Mouse (Mus musculus) adrenal gland, postnatal 0 days (tissue): ENCODE results near the gene Eppin. TPM values are rescaled to one million over a fixed set of nuclear protein-coding genes. Genes with fewer than 3 reads are reported as not detected.

ENCODE experiments used
- polyA plus RNA-seq: library from polyadenylated mRNA; unstranded; fragments of >200 nt; fragmentation: Nextera tagmentation; extraction: Ambion mirVana; gene quantifications from 2 replicates; pipeline ENCODE4 v1.2.1, GENCODE M21; 2015

Gene Eppin
- 0.18 TPM in 1 of 2 replicates, not detected in the other for polyA plus RNA-seq

GRCm38 (mm10) chr2:164593494-164593893 lies at the start of gene Eppin:
Gene Eppin (minus strand): TSS chr2:164593594.

GRCm38 (mm10) chr2:164638696-164639095 lies 45.3 kb upstream of the Eppin start, which contains the start of gene Wfdc16:
Gene Wfdc16 (minus strand): TSS chr2:164638796.

GRCm38 (mm10) chr2:164613471-164613870 lies 20.1 kb upstream of the Eppin start, which contains the start of the genes Wfdc6b and Wfdc8:
Gene Wfdc6b (plus strand): TSS chr2:164613522.
Gene Wfdc8 (minus strand): TSS chr2:164613626.

DNA sequence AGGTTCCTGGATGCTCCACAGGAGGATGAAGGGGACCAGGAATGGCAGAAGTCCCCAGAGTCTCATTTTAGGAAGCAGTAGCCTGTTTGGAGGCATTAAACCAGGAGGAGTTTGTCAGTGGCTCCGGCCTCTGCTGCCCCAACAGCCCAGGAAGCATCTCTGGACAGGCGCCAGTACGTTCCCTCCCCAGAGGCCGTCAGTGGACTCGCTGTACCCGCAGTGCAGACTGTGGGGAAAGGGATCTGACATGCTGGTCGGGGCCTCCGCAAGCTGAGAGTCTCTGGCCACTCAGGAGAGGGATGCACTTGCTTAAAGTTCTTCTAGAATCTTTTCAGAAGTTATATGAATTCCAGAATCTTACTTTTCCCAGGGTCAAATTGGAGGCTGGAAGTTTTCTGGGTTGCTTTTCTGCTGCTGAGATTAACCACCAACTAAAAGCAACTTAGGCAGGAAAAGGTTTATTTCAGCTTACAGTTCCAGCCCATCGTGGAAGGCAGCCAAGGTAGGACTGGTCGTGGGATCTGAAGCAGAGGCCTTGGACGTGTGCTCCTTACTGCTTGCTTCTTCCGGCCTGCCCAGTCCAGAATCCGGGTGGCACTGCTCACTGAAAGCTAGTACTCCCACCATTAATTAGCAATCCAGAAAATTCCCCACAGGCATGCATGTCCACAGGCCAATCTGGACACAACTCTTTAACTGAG lies 8.2 kb downstream of the Eppin start, which contains the start of gene Wfdc6a:
Gene Wfdc6a, minus strand, starts transcription at position 423 of the 701 bp plus-strand sequence.

DNA sequence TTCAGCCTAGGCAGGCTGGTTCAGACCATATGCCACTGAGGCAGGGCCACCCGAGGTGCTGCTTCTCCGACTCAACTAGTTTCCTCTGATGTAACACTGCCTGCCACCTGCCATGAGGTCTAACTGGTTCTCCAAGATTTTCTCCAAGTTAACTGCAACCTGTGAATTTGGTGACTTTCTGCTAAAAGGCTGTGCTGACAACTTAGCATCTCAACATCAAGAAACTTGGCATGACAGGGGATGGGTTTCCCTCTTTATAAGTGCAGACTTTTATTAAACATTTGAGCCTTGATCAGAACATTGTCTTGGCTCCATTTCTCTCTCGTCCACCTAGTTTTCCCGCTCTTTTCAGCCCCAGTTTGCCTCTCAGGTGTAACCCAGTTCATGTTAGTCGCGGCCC lies 20.0 kb downstream of the Eppin start, which contains the start of gene Spint3:
Gene Spint3, minus strand, starts transcription at position 101 of the 400 bp plus-strand sequence.

GRCm38 (mm10) chr2:164562391-164563188 lies 30.8 kb downstream of the Eppin start, which contains the start of gene Wfdc2:
Gene Wfdc2 (plus strand): TSS chr2:164562413.

Other genes starting within 250 kb of the Eppin start
- gene Slpi, start 204.5 kb downstream of the Eppin start, polyA plus RNA-seq: 86.2 and 166 TPM in 2 replicates
- 0.21 and 0.22 TPM in 2 replicates for gene Rbpjl, start 190.5 kb downstream of the Eppin start, polyA plus RNA-seq
- 3.6 and 5.5 TPM in 2 replicates for gene Matn4, start 188.4 kb downstream of the Eppin start, polyA plus RNA-seq
- gene Sdc4, start 149.7 kb downstream of the Eppin start, polyA plus RNA-seq: 50.7 and 62.6 TPM in 2 replicates
- 49.8 and 57.1 TPM in 2 replicates for gene Sys1, start 136.6 kb downstream of the Eppin start, polyA plus RNA-seq
- gene Gm20458, start 132.6 kb downstream of the Eppin start, polyA plus RNA-seq: 16.1 and 24.0 TPM in 2 replicates
- not detected in 2 replicates for gene Trp53tg5, start 119.9 kb downstream of the Eppin start, polyA plus RNA-seq
- gene Dbndd2, start 107.5 kb downstream of the Eppin start, polyA plus RNA-seq: 7.4 and 25.1 TPM in 2 replicates
- gene Pigt, start 96.1 kb downstream of the Eppin start, polyA plus RNA-seq: 60.4 and 73.4 TPM in 2 replicates
- 3.7 and 24.5 TPM in 2 replicates for gene Wfdc2, start 31.2 kb downstream of the Eppin start, polyA plus RNA-seq
- not detected in 2 replicates for gene Spint3, start 20.1 kb downstream of the Eppin start, polyA plus RNA-seq
- 2.2 TPM in 2 replicates for gene Wfdc6a, start 8.1 kb downstream of the Eppin start, polyA plus RNA-seq
- gene Wfdc6b, start 19.9 kb upstream of the Eppin start, polyA plus RNA-seq: not detected in 2 replicates
- 0.26 TPM in 1 of 2 replicates, not detected in the other for gene Wfdc8, start 20.0 kb upstream of the Eppin start, polyA plus RNA-seq
- not detected in 2 replicates for gene Wfdc16, start 45.2 kb upstream of the Eppin start, polyA plus RNA-seq
- 0.33 TPM in 1 of 2 replicates, not detected in the other for gene Wfdc10, start 62.5 kb upstream of the Eppin start, polyA plus RNA-seq
- gene Wfdc9, start 63.0 kb upstream of the Eppin start, polyA plus RNA-seq: not detected in 2 replicates
- not detected in 2 replicates for gene Wfdc11, start 80.5 kb upstream of the Eppin start, polyA plus RNA-seq
- 0.21 and 0.61 TPM in 2 replicates for gene Wfdc13, start 91.5 kb upstream of the Eppin start, polyA plus RNA-seq
- gene Spint4, start 104.9 kb upstream of the Eppin start, polyA plus RNA-seq: not detected in 2 replicates
- gene Spint5, start 121.7 kb upstream of the Eppin start, polyA plus RNA-seq: not detected in 2 replicates
- 0.30 and 0.70 TPM in 2 replicates for gene Wfdc3, start 152.3 kb upstream of the Eppin start, polyA plus RNA-seq
- gene Dnttip1, start 152.4 kb upstream of the Eppin start, polyA plus RNA-seq: 52.3 and 62.8 TPM in 2 replicates
- 79.0 and 81.0 TPM in 2 replicates for gene Ube2c, start 176.3 kb upstream of the Eppin start, polyA plus RNA-seq
- 19.4 and 89.9 TPM in 2 replicates for gene Tnnc2, start 186.4 kb upstream of the Eppin start, polyA plus RNA-seq
- 34.8 and 51.2 TPM in 2 replicates for gene Snx21, start 192.2 kb upstream of the Eppin start, polyA plus RNA-seq
- gene Acot8, start 211.3 kb upstream of the Eppin start, polyA plus RNA-seq: 15.9 and 18.7 TPM in 2 replicates
- 4.1 and 4.6 TPM in 2 replicates for gene Zswim3, start 211.5 kb upstream of the Eppin start, polyA plus RNA-seq
- gene Zswim1, start 229.1 kb upstream of the Eppin start, polyA plus RNA-seq: 7.9 and 12.0 TPM in 2 replicates
- not detected in 2 replicates for gene Spata25, start 234.9 kb upstream of the Eppin start, polyA plus RNA-seq
- 120 and 175 TPM in 2 replicates for gene Ctsa, start 239.3 kb upstream of the Eppin start, polyA plus RNA-seq
- gene Neurl2, start 239.9 kb upstream of the Eppin start, polyA plus RNA-seq: 6.9 and 7.3 TPM in 2 replicates